Mouse (Mus musculus): ENCODE data around the gene Dhx32. TPM values are rescaled to one million over a fixed set of nuclear protein-coding genes. Genes with fewer than 3 reads are reported as not detected.

Gene Dhx32
- 5.1 and 5.5 TPM in 2 replicates for polyA plus RNA-seq (2012; rRNA removed)

DNA sequence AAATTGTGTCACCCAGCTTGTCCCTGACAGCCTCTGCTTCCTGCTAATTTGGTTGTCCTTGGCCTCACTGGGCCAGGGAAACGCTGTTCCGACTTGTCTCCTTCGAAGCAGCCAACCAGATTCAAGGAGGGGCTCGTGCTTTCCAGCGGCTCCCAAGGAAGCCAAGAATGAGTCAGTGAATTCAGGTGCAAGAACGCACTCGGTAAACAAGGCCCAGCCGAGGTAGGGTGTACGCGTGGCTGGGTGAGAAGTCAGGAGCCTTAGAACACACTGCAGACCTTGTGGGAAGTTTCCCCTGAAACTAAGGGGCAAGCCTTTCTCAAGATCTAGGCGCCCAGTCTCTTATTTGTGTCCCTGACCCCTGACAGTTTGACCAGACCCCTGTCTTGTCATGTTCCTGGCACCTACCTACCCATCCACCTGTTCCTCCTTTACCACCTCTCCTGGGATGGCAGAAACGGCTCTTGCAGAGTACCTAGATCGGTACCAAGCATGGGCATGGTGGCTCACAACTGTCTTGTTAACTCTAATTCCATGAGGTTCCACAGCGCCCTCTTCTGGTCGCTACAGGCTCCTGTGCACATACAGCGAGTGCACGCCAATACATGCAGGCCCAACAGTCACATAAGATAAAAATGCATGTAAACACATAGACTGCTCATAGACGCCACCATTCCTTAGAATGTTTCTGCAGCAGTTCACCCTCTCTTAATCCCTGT is at the start of gene Dhx32:
Gene Dhx32, minus strand, starts transcription at position 10 of the 719 bp plus-strand sequence.

DNA sequence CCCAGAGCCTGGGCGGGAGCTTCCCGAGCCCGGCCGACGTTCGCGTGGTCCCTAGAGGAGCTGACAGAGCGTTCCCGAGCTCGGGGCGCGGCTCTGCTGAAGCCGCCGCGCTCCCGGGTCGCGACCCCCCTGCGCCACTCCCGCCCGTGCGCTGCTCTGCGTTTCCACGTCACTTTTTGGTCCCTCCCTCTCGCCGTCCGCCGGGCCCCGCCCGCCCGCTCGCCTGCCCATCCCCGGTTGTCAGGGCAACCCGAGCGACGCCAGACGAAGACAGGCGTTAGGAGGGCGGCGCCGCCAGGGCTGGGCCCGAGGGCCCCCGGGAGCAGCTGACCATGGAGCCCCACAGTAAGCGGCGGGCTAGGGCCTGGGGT is 5.9 kb downstream of the Dhx32 start, which contains the start of gene Fank1:
Gene Fank1, plus strand, starts transcription at position 236 of the 371 bp plus-strand sequence.

GRCm38 (mm10) chr7:133679961-133680360 is 102.6 kb downstream of the Dhx32 start, which contains the start of gene Mmp21:
Gene Mmp21 (minus strand): TSS chr7:133680061.

Other genes starting within 250 kb of the Dhx32 start
- gene Tex36, start 180.6 kb downstream of the Dhx32 start, polyA plus RNA-seq (2012; rRNA removed): not detected in 2 replicates
- gene Edrf1, start 145.2 kb downstream of the Dhx32 start, polyA plus RNA-seq (2012; rRNA removed): 6.3 and 7.6 TPM in 2 replicates
- gene Mmp21, start 102.7 kb downstream of the Dhx32 start, polyA plus RNA-seq (2012; rRNA removed): 0.04 and 0.05 TPM in 2 replicates
- gene Bccip, start 73.4 kb downstream of the Dhx32 start, polyA plus RNA-seq (2012; rRNA removed): 43.6 and 43.7 TPM in 2 replicates
- 60.7 and 75.1 TPM in 2 replicates for gene Uros, start 72.7 kb downstream of the Dhx32 start, polyA plus RNA-seq (2012; rRNA removed)
- gene Fank1, start 5.9 kb downstream of the Dhx32 start, polyA plus RNA-seq (2012; rRNA removed): 0.01 TPM in 1 of 2 replicates, not detected in the other

All from liver, embryonic 18 days (tissue).